Mouse (Mus musculus) layer of hippocampus, postnatal 36 days (tissue): Measurements from ENCODE around the gene Gm20431. TPM values are rescaled to one million over a fixed set of nuclear protein-coding genes. Genes with fewer than 3 reads are reported as not detected.
"Not testable (repeated sequence)": the region's sequence is repeated elsewhere in the genome, so short reads cannot be mapped to it uniquely, and the experiment has no call there.

Experiments used
- DNase-seq, 2 experiments: peaks; one replicate each; pipeline ENCODE4 v3.0.0; 2022
- total RNA-seq, 2 experiments: library from RNA; stranded (reverse); gene quantifications; 2 replicates each; pipeline ENCODE4 v1.2.3; 2021

Gm20431 gene
- total RNA-seq, 2 experiments from 2014 or later, result 39.4 to 47.0 TPM

DNA sequence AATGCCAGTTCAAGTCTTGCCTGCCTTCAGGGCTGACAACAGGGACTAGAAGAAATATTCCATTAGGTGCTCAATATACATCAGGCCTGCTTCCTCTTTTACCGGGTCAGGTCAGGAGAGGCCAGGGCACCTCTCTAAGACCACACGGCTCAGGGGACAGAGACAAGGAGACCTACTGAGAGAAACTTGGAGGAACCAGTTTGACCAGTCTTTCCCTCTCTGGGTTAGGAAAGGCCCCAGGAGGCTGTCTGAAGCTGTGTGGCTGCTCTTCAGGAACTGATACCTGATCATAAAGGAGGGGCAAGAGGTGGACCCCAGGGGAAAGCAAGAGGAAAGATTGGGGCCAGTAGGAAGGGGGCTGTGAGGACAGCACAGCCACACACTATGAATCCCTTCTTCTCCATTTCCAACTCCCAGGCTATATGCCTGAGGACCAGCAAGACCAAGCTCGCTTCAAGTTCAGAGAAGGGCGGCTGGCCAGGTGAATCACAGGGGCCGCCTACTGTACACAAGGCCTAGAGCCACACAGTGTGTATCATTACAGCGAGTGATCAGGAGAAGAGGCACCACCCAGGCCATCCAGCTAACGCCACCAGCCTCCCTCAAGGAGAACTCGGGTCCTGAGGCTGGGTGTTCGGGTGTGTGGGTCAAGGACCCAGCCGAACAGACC lies 2.0 kb downstream of the Gm20431 start:
- DNase-seq, result no peak

DNA sequence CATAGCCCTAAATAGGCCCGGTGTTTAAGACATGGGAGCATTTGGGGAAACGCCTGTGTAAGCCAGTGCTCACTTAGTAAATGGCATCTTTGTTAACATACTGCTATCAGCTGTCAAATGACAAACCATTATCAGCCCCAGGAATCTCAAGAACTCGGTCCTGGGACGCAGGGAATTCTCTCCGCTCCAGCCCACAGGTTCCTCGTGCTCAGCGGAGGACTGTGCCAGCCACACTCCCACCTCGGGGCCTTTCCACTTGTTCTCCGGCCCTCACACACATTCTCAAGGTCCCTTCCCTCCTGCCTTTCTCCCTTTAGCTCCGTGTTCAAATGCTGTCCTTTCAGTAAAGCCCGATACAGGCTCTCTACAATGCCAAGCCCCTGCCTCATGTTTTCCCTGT lies 2.6 kb downstream of the Gm20431 start:
- DNase-seq, result no peak

DNA sequence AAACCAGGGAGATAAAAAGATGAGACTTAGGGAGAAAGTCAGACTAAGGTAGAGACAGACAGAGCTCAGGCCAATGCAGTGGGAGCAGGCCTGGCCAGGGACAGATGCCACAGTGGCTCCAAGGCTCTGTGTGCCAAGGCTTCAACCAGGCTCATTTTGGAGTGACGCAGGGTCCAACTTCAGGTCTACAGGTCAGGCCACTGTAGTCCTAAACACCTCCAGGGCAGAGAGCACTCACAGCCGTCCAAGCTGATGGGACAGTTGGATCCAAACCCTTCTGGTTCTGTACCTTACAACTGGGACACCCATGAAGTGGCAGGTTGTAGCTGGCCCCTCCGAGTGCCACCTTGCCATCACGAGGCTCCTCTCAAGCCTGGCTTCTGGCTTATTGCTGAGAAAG lies 3.3 kb downstream of the Gm20431 start:
- no peak for DNase-seq

DNA sequence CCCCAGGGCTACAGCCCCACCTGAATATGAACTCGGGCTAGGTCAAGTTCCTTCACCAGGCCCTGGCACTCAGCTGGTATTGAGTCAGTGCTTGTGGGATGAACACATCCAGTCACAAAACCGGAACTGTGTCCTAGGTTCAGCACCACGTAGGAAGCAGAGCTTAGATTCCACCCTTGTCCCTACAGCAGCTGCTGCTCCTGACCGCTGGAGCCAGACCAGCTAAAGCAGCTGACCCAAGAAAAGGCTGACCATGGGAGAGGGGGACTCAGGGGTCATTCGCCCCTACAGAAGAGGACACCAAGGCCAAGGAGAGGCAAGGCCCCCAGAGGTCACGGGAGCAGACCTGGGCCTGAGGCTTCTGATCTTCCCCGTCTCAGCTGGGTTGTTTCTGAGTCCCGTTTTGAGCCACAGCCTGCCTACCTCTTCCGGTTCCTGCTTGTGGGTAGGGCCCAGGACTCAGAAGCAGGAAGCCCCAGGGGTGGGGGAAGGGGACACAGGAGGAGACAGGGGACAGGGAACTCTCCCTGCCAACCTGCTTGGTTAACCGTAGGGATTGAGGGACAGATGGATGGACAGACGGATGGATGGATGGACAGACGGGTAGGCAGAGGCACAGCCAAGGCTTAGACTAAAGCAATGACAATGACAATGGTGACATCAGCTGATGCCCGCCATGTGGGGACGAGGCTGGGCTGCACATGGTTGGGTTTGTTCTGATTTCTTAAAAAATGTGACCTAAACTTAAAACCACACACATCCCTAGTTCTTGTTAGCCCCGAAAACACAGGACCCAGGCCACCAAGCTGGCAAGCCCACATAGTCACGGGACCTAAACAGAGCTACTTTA lies 4.4 kb downstream of the Gm20431 start:
- DNase-seq, result no peak

DNA sequence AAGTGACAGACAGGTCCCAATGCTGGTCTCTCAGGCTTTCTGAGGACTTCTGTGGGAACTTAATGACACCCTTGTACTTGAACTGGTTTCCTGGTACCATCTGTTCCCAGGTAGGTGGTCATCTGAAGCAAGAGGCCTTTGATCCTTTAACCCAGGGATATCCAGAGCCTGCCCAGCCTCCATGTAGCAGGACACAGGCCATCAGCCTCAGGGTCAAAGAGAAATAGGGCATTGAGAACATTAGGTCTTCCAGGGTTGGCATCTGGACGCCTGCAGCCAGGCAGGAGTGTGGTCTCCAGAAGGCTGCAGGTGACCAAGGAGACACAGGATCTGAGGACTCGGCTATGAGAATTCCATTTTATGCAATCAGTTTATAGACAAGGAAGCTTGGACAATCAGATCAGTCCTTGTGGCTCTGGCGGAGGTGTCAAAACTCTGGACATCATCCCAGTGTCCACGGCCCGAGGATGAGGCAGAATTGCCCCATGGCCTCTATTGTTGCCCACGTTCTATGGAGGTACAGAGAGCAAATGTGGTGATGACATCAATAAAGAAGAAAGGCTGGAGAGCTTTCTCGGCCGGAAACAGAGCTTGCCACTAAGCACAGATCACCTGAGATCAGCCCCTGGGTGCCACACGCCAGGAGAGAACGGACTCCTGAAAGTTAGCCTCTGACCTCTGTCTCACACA lies 6.2 kb downstream of the Gm20431 start:
- DNase-seq, result no peak

DNA sequence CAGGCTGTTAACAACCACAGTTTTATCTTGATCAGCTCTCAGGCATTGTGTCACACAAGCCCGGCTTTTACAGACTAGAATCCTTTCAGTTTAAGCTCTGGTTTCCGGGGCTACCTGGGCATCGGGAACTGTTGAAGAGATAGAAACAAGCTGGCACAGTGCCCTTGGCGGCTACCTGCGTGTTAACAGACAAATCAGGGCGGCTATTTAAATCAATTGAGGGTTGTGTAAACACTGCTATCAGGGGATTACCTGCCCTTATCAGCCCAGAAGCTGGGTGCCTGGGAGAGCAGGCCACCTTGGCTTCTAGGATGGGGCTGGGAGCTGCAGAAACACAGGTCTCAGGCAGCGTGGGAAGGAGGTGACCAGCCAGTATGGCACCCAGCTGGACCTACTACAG lies 8.6 kb downstream of the Gm20431 start:
- no peak for DNase-seq

DNA sequence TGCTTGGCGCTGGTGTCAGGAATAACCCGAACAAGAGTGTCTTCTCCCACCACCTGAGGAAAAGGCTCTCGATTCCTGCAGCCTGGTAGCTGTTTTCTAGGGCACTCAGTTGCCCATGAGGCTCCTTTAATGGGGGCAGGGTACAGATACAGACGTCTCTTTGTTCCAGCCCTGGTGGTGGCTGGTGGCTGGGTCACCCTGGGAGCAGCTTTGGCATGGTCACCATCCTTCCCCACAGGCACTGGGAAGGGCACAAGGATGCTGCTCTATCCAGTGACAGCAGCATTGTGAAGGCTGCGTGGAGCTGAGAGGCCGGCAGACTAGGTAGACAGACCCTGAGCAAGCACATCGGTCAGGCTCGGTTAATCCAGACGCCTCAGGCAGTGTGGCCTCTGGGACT lies 9.7 kb downstream of the Gm20431 start:
- DNase-seq, result peak in 1 of 2 experiments; percentile 50

DNA sequence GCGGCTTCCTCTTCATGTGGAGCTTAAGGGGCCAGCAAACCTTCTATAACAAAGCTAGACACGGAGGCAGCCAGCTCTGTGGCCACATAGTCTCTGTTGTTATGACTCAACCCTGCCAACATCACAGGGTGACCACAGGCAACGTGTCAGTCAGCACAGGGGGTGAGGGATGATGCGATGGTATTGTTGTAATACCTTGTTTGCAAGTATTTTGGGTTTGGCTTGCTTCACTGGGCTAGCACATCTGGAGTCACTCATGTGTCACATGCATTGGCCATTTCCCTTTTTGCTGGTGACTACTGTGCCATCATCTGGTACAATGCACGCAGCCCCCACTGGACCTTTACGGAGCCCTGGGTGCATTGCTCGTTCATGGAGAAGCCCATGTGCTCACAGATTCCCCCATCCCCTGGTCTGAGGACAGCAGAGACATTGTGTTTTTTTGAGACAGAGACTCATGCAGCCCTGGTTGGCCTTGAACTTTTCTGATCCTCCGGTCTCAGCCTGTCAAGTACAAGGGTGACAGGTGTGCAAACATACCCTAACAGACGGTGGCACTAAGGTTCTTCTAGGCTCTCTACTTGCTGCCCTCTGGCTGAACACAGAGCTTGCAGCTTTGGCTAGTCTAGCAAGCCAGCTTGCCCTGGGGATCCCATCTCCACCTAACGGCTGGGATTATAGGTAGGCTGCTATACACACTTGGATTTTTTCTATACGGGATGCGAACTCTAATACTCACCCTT lies 11.8 kb downstream of the Gm20431 start:
- no peak for DNase-seq

DNA sequence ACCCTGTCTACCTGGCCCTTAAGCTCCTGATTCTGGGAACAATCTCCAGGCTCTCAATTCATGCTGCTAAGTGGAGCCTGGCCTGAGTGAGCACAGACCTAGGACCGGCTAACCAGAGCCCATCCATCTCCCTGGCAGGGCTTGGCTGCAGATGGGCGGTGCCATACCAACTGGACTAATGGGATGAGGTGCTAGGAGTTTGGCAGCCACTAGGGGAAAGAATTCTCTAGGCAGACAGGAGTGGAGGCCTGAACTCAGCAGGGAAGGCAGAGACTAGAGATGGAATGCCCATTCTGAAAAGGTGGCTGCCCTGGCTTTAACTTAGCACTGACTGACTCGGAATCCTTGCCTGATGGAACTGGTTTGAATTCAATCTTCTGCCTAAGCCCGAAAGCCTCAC lies 14.9 kb downstream of the Gm20431 start:
- no peak for DNase-seq

DNA sequence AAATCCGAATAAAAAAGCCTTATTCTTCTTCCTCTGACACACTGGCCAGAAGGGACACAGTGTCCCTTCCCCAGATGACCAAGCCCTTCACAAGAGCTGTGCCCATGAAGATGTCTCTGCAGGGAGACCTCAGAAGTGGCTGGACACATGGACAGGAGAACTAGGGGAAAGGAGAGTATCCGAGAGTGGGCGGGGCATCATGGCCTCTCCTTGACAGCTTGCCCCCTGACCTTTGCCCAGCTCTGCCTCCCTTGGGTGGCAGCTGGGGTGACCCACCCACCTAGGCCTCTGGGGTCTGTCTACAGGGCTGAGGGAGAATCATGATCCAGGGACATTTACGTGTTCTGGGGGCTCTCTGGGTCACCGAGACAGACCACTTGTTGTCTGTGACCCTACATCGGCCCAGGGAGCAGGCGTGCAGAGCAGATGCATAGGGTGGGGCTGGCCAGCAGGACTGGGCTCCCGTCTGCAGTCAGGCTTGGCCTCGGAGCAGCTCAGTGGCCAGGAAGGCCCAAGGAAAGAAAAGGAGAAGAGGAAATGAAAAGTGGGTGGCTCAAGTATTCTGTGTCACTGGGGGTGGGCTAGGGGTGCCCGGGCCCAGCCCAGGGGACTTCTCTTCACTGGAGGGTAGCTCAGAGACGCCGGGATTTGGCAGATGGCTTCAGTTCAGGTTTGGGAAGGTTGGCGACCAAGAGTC lies 17.8 kb downstream of the Gm20431 start:
- not testable (repeated sequence) for DNase-seq

DNA sequence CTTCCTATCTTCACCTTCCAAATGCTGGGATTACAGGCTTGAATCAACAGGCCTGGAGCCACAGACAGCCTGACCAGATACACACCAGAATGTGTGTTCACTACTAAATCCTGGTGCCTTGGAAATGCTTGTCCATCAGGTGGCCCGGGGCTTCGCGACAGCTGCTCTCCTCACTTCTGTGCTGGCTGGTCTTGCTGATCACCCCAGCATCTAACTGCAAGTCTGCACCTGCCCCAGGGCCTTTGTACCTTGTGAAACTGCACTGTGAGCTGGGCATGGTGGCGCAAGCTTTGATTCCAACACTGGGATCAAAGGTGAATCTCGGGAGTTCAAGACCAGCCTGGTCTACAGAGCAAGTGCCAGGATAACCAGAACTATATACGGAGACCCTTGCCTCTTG lies 19.1 kb downstream of the Gm20431 start:
- DNase-seq, result no peak

DNA sequence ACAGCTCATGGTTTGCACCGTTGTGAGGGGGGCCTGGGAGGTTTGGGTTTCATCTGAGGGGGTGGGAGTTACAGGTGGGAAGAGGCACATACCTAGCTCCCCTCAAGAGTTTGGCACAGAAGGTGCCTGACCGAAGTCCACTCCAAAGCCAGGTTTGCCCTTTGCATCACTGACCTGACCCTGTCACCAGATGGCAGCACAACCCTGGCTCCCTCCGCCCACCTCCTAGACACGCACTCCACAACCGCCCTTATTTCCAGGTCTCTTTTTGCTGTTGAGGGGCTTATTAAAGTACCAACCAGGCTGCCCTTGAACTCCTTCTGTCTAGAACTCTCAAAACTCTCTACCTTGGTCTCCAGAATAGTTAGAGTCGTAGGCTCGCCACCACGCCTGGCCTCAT lies 20.0 kb downstream of the Gm20431 start:
- no peak for DNase-seq

DNA sequence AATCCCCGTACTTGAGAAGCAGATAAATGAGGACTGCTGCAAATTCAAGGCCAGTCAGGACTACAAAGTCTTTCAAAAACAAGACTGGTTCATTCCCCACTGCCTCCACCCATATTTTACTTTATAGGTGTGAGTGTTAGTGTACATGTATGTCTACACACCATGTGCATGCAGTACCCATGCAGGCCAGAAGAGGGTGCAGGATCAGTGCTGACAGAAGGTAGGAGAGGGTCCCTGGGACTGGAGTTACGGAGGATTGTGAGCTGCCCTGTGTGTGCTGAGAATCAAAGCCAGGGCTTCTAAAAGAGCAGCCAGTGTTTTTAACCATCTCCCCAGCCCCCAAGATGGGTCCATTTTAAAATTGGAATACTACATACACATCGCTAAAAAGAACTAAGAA lies 21.0 kb downstream of the Gm20431 start:
- DNase-seq, result no peak

DNA sequence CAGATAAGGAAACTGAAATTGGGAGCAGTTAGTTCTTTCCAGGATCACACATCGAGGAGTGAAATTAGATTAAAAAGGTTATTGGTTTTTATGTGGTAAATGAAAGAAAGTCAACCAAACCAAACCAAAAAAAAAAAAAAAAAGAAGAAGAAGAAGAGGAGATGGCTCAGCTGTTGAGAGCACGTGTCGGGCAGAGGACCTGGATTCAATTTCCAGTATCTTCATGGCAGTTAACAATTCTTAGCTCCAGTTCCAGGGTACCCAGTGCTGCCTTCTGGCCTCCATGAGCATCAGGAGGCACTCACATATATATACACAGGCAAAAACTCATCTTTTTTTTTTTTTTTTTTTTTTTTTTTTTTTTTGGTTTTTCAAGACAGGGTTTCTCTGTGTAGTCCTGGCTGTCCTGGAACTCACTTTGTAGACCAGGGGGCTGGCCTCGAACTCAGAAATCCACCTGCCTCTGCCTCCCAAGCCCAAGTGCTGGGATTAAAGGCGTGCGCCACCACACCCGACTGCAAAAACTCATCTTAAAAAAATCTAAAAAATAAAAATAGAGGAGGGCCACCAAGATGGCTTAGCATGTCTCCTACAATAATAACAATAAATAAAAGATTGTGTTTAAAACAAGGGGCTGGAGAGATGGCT lies 26.3 kb downstream of the Gm20431 start:
- DNase-seq, result no peak

DNA sequence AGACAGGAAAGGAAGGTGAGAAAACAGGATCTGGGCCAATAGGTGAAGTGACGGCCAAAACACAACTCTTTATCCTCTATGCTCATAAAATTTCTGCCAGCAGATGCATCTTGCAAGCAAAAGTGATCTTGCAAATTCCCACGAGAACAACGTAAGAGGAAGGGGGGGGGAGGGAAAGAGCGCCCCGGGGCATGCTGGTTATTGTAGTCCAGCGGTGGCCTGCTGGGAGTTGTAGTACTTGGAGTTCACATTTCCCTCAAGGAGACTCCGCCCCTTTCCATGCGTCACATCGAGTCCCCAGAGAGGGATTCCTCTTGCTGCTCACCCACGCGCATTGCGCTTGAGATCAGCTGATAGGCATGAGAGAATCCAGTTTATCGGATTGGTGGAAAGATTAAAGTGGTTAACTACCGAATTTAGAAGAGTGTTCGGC lies 26.9 kb downstream of the Gm20431 start:
- peak; percentile 92 to 94 for DNase-seq

DNA sequence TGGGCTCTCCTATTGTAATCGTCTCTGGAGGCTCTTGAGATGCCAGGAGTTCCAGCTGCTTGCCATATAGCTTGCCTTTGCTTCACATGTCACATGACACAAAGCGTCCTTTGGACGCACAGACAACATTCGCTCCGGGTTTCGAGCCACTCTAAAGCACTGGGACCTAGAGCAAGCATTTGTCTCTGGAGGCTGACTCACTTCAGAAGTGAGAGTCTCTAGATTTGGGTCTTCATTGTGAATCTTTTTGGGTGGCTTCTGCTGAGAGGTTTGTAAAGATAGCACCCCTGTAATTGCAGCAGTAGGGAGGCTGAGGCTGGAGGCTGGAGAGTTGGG lies 27.8 kb downstream of the Gm20431 start:
- DNase-seq, result no peak

DNA sequence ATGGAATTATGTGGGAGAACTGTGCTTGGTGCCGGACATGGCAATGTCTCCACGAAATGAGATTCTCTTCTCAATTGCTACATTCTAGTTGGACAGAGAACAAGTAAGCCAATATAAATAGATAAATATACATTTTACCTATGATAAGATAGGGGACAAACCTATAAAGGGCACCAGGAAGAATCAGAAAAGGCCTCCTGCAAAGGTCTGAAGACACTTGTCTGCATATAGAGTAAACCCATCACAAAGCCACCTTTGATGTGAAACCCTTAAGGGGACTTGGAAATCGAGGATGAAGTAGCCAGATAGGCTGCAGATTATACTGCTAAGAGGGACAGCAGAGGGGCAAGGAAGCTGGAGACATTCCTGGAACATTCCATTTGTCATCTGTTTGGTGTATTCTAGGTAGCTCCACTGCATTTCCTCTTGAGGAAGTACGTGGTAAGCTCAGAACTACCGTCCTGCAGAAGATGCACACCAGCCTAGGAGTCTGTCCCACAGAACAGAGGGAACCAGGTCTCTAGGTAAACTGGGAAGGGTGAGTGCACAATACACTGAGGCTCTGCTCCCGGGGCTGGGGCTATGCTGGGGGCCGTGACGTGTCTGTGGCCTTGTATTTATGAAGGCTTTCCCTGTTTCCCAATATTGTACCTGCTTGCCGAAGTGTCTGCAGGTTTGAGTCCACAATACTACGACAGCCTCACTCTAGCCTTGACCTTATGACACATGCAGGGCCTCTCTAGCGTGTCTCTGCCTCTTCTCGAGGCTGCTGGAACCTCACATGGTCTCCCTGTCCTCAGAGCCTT lies 28.4 kb downstream of the Gm20431 start:
- no peak for DNase-seq

DNA sequence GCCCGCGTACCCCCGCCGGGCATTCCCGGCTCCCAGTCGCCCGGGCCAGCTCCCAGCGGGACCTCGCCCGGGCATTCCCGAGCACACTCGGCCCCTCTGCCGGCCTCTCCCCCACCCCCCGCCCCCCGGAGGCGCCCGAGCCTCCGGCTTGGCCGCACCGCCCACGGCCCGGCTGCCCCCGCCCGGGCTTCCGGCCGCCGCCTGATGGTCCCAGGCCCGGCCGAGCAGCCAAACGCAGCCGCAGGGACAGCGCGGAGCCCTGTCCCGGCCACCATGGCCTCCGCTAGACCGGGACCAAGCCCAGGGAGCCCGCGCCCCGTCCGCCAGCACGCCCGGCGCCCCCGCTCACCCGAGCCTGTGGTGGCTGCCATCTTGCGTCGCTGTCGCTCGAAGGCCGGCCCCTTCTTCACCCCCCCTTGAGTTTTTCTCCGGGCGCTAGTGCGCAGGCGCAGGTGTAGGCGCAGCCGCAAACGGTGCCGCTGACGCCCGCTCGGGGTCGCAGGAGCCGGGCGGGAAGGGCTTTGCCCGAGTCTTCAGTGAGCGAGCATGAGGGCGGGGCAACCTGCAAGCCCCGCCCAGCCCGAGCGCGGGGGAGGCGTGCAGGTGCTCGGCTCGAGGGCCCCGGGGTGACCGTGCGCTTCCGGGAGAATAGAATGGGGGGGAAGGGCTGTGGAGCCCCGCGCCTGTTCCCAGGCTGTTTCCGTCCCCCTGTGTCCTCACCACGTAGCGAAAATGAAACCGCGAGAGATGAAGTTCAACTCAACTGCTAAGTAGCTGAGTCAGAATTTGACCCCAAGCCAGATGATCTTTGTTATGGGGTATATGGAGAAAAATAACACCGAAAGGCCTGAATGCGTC lies 29.5 kb downstream of the Gm20431 start, which contains the start of gene Ube2v1:
Gene Ube2v1, minus strand, starts transcription at position 505 of the 858 bp plus-strand sequence.
- peak; percentile 97 to 98 for DNase-seq

DNA sequence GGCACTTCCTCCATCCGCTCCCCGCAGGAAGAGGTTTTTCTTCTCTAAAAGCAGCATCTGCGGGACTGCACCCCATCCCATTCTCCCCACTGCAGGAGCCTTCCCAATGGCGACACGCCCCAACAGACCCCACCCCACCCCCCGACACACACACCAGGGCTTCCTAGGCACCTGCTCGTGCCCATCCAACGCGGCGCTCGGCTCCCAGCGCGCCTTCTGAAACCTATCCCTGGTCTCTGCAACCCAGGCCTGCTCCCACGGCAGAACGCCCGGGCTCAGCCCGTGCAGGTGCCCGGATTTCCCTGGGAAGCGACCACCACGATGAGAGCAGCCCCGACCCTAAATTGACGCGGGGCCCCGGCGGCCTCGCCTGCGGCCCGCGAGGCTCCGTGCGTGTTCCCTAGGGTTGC lies 30.1 kb downstream of the Gm20431 start:
- peak in 1 of 2 experiments; percentile 46 for DNase-seq

DNA sequence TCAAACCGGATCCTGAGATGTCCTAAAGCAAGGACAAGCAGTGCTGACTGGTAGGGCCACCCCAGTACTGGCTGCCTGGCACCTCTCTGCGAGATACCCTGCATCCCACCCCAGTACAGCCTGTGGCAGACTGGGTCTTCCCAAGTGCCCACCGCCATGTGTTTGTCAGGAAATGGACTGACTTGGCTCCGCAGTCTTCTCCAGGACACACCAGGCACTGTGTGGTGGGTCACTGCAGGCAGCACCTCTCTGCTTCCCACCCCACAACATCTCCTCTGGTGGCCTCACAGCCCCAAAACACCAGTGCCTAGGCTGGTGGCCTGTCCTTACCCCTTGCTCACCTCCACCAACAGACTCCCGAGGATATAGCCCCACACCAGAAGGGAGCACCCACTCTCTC lies 30.9 kb downstream of the Gm20431 start:
- DNase-seq, result no peak
